Mouse (Mus musculus) cerebellum, postnatal 36 days (tissue): ENCODE measurements around the gene Myo1b.

Experiments
- DNase-seq, 2 experiments: peaks; one replicate each; pipeline ENCODE4 v3.0.0; 2021 to 2022; ENCODE audit warnings: mixed read lengths in 2 of 2

The Myo1b gene

DNA sequence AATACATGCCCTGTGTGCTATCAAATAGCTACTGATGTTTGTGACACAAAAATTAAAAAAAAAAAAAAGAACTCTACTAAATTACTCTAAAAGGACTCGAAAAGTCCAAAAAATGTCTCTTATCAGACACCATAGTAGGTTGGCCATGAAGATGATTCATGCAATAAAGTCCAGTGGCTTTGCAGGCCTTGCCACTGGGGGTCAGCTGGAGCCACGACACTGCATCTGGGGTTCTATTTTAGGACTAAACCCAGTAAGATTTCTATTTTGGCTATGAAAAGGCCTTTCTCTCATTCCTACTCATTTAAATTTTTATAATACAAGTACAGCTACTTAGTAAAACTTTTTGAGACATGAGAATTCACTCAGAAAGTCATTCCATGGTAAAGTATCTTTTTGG lies 205.0 kb downstream of the Myo1b start:
- DNase-seq, result no peak

DNA sequence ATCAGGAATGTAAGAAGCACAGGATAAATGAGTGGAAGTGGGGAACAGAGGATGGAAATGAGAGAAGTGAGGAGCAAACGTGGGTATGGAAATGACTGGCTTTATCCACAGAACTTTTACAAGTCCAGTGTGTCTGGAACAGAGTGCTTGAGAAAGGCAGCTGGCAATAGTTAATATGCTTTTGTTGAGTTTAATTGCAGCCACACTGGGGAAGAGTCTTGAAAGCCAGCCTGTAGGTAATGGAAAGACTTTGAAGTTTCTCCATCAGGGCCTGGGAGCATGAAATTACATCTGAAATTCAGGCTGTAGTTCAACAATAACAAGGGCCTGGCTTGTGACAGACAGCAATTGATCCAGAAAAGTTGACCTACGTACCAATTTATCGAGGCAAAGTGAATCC lies 209.8 kb downstream of the Myo1b start:
- DNase-seq, result no peak

DNA sequence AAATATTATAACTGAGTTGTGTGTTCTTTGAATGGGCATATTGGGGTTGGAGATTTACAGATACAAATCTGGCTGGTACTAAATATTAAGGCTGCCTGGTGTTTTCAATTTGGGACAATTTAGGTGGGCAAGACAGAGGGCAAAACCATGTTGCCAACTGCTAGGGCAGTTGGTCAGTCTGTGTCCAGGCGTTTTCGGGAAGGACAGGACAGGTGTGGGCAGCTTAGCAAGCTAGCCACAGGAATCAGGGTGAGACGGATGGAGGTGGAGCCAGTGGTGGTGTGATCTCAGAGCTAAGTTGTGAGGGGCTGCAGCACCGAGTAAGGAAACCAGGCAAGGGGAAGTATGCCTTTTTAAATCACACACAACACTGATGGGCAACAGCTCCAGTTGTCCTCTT lies 211.3 kb downstream of the Myo1b start:
- no peak for DNase-seq
